Mouse (Mus musculus): ENCODE results near the gene Hmbs.
A peak's percentile ranks its signal among the peaks of the same experiment; 100 is the strongest.
"Not testable (repeated sequence)": the region's sequence is repeated elsewhere in the genome, so short reads cannot be mapped to it uniquely, and the experiment has no call there.

Hmbs gene

DNA sequence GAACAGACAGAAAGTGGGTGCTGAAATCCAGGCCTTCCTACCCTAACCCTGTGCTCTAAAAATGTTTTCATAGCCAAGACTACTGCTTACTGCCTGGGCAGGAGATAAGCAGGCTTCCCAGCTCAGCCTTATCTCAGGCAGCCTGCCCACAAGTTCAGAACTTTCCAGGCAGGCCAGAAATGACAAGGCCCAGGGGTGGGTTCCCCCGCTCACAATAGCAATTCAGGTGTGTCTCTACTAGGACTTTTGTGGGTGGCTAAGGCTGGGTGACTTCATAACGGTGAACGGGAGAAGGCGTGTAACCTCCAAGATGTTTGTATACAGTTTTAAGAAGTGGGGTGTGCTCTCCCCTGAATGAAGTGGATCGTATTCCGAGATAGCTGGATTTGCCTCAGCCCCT, 738 bp downstream of the Hmbs start:
- no peak for DNase-seq

DNA sequence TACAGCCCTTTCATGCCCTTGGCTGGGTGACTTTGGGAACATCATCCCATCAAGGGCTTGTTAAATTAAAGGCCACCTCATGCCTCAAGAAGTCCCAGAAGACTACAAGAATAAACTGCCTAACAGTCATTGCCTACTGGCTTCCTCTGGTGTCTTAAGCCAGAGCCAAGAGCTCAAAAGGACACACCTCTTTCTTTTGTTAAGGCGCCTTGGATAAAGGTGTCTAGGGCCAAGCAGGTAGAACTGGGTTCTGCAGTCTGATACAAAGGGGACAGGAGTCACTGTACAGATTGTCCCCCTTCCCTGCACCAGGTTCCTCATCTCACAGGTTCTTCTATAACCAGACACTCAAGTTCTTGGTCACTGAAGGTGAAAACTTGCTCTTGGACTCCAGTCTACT, 1.4 kb downstream of the Hmbs start:
- no peak for DNase-seq

DNA sequence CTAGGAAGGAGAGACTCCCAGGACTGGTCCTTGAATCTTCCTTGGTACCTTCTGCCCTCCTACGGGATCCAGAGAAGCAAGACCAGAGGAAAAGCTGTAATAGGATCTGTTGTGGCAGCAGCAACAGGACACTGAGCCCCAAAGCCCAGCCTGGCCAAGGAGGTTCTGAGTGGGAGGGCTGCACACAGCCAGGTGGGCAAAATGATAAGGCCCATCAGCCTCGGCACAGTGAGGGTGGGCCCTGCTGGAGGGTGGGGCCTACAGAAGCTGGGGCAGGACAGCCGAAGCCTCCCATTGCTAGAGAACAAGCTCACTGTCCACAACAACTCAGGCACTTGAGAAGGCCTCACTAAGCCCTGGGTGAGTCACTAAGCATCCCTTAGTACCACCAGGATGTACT, 1.9 kb downstream of the Hmbs start:
- DNase-seq, result no peak

DNA sequence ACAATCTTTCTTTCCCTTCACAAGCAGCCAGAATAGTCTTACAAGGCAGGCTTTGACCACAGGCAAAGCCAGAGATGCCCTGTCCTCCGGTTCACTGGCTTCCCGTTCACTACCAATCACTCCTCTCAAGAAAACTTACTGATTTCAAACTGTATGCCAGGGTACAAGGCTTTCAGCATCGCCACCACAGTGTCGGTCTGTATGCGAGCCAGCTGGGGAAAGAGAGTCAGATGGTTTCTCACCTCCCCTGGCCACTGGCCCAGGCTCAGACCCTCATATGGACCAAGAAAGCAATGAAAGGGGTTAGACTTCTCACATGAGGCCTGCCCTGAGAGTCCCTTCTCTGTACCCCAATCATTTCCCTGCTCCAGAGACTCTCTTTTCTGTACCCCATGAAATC, 2.5 kb downstream of the Hmbs start:
- DNase-seq, result no peak

DNA sequence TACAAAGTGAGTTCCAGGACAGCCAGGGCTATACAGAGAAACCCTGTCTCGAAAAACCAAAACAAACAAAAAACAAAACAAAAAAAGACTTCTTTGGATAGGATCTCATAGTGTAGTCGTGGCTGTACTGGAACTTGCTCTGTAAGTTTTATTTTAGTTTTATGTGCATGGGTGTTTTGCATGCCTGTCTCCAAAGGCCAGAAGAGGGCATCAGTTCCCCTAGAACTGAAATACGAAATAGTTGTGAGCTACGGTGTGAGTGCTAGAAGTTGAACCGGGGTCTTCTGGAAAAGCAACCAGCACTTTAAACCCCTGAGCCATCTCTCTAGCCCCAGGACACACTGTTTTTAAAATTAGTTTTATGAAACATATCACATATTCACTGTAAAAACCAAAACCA, 5.5 kb downstream of the Hmbs start:
- DNase-seq, result no peak

DNA sequence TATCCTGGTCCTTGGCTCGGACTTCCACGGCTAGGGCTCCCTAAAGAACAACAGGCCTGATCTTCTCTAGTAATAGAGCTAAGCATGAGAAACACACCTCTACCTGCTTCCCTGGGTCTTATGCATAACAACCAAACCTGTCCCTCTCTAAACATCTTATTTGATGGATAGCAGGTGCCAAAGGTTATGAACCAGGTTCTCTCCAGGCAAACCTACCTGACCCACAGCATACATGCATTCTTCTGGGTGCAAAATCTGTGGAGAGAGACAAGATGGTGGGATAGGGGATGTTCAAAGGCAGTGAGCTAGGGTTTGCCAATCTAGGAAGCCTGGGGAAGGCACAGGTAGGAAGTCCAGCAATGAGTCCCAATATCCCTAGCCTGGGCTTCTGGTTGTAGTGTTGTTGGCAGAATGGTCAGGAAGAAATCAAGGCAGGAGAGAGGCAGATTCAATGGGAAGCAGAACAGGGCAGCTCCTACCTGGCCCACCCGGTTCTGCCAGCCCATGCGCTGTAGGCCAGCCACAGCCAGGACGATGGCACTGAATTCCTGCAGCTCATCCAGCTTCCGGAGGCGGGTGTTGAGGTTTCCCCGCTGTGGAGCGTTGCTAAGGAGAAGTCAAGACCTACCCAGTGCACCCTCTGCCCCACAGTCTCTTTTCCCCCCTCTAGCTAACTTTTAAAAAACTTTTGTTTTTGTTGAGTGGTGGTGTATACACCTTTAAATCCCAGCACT, 6.4 kb downstream of the Hmbs start:
- no peak for DNase-seq

DNA sequence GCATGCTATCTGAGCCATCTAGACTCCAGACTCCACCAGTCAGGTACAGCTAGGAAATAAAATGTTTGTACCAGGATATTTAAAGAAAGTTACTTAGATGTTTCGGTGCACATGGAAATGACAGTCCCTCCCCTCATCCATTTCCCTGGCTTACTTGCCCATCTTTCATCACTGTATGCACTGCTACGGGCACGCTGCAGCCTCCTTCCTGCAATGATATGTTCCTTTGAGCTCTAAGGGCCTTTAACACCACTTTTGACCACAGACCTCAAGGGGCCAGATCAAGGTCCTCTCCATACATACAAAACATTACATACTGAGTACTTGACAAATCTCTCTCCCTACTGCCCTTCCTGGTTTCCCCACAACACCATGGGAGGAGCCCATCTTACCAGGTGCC, 7.1 kb downstream of the Hmbs start:
- DNase-seq, result no peak

DNA sequence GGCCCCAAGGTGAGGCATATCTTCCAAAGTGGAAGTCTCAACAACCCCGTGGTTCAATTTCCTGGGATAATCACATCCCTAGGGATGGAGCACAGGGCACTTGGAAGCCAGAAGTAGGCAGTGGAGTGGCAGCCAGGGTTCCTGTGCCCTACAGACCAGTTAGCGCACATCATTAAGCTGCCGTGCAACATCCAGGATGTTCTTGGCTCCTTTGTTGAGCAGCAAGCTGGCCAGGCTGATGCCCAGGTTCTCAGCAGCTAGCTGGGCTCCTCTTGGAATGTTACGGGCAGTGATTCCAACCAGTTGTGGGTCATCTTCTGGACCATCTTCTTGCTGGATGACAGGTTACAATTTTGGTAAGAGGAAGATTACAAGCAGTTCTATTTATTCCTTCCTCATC, 7.5 kb downstream of the Hmbs start:
- not testable (repeated sequence) for DNase-seq

DNA sequence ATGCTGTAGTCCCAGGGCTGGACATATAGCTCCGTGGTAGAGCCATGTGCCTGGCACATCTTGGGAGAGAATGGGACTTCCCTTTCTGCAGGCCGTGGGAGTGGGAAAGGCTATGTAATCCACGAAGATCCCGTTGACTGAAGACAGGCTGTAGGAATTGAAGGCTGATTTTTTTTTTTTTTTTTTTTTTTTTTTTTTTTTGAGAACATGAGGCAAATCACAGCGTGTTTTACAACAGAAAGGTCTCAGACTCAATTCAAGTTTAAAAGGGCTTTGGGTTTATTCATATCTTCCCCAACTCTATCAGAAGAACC, 8.0 kb downstream of the Hmbs start:
- no peak for DNase-seq

DNA sequence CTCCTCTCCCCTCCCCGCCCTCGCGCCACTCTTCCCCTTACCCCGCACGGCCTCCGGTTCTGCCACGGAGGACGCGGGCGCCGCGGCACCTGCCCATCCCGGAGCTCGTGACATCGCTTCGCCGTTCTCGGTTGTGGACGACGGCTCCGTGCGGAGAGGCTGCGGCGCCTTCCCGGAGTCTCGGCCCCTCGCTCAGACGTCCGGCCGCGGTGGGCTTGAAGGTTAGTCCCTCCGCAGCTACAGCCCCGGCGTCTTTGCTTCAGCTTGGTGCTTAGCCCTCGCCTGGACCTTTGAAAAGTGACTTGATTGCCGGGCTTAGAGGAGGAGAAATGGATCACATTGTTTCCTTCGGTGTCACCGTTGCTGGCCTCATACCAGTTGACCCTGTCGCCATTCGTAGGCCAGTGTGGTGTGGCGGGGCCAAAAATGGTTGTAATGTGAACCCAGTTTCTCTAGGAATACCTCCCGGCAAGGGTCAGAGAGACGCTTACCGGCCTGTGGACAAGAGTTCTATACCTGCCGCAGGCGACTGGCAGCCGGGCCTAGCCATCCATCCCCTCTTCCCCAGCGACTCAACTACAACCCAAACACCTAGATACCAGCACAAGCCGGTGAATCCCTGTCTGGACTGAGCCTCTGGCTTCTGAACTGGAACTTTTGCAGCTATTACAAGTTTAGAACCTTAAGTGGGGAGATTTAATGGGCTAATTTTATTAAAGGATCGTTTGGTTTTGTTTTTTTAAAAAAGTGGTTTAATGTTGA, 8.5 kb downstream of the Hmbs start:
- peak; percentile 12 to 20 for DNase-seq

DNA sequence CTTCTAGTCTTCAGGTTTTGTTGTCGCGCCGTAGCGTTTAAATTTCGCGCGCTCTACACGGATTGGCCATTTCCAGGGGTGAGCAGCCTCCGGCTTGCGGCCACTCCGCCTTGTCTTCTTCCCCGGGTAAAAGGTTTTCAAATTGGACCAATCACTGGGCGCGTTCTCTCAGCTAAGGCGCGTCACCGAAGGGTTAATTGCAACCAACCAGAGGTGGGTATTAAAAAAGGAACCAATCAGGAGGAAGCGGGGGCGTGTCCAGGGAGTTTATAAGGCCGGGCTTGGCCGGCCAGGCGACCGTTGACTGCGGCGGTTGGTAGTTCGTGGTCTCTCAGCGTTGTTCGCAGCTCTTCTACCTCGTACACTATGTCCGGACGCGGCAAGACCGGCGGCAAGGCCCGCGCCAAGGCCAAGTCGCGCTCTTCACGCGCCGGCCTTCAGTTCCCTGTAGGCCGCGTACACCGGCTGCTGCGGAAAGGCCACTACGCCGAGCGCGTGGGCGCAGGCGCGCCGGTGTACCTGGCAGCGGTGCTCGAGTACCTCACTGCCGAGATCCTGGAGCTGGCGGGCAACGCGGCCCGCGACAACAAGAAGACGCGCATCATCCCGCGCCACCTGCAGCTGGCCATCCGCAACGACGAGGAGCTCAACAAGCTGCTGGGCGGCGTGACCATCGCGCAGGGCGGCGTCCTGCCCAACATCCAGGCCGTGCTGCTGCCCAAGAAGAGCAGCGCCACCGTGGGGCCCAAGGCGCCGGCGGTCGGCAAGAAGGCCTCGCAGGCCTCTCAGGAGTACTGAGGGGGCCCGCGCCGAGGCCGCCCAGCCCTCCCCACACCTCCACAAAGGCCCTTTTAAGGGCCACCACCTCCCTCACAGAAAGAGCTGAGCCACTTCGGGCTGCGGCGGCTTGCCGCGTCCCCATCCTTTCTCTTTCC, 9.4 kb downstream of the Hmbs start, which contains the start of gene H2afx:
TSS of gene H2afx (plus strand) at position 299 of the 935 bp plus-strand sequence.
- peak; percentile 97 to 98 for DNase-seq

DNA sequence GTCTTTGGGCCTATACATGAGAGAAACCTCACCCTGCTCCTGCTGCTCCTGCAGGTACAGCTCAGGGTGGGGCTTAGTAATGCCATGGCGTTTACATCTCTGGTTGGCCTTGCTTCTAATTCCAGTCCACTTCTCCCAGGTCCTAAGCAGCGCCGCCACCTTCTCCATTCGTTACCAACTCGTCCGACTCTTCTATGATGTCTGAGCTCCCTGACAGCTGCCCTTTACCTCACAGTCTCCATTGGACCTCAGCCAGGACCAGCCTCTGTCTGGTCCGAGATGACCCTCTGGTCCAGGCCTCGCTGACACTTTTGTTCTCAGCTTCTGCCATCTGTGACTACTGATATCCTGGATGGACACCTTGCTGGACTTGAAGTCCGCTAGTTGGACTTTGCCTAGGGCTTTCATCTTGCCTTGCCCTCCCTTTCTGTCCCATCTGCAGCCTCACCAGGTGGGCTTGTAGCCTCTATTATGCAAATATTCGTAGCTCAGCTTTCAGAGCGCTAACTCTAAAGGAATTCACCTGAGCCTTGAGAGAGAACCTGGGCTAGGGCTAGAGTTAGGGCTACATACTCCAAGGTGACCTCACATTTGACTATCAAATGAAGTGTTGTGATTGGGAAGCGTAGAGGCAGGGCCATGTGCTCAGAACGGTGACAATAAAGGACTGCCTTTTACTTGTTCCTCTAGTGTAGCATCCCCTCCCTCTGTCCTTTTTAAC, 10.9 kb downstream of the Hmbs start:
- DNase-seq, result no peak

DNA sequence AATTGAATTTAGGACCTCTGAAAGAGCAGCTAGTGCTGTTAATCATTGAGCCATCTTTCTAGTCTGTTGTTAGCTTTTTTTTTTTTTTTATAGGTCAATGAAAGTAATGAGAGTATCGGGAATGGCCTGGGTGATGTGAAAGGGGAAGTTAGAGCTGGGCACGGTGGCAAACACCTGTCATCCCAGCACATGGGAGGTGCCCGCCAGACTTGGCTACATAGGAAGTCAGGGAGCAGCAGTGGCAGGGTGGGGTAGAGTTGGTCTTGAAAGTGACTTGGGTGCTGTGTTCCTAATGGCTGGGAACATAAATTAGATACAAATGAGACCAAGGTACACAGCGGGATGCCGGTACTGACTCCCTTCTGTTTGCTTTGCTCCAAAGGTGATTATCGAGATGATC, 13.3 kb downstream of the Hmbs start:
- no peak for DNase-seq

DNA sequence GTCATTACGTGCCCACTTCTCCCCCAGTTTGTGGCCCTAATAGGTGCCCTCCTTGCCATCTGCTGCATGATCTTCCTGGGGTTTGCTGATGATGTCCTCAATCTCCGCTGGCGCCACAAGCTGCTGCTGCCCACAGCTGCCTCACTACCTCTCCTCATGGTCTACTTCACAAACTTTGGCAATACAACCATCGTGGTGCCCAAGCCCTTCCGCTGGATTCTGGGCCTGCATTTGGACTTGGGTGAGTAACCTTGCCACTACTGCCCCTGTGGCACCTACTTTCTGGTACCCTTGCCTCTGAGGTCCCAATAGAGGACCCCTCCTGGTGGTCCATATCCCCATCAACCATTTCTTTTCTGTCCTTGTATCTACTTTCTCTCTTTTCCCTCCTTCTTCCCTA, 16.1 kb downstream of the Hmbs start:
- no peak for DNase-seq

DNA sequence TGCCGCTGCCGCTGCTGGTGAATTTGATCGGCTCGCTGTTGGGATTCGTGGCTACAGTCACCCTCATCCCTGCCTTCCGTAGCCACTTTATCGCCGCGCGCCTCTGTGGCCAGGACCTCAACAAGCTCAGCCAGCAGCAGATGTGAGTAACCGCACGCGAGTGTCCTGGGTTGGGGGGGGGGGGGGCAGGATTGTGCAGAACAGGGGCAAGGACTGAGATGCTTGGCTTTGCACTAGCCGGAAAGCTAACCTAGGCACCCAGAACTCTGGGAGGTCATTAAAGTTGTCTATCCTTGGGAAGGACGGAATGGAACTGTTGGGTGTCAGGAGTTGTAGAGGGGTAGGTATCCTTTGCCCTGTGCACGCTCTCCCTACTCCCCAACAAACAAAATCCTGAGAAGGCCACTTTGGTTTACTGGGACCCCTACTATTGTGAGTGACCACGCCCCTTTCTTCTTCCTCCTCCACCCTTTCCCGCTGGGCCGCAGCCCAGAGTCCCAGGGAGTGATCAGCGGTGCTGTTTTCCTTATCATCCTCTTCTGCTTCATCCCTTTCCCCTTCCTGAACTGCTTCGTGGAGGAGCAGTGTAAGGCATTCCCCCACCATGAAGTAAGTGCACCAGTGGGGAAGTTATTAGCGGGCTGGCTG, 16.8 kb downstream of the Hmbs start:
- no peak for DNase-seq

DNA sequence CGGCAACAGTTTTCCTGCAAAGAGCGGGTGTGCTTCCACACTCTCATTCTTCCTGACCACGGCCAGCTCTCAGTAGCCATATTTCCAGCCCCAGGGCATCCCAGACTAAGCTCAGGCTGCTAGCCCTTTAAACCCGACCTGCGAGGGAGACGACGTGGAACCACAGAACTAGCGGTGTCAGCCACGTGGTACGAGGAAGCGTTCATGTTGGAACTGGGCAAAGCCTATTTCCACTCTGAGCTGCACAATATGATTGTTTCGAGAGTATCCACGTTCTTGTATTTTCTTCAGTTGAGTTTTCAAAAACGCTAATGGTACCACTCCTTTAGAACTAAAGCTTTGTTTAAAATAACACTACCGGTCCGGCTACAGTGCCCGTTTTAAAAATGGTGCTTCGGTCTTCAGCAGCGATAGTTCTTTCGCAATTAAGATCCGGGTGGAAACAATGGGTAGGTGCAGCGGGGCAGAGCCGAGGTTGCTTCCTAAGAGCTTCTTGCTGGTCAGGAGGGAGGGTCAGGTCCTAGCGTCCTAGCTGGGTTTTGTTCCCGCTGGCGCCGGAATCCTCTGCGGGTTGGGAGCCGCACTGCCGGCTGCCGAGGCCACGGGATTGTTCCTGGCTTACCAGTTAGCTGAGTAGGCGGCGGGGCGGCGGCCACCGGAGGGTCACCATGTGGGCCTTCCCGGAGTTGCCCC, 17.5 kb downstream of the Hmbs start:
- peak; percentile 77 to 78 for DNase-seq

DNA sequence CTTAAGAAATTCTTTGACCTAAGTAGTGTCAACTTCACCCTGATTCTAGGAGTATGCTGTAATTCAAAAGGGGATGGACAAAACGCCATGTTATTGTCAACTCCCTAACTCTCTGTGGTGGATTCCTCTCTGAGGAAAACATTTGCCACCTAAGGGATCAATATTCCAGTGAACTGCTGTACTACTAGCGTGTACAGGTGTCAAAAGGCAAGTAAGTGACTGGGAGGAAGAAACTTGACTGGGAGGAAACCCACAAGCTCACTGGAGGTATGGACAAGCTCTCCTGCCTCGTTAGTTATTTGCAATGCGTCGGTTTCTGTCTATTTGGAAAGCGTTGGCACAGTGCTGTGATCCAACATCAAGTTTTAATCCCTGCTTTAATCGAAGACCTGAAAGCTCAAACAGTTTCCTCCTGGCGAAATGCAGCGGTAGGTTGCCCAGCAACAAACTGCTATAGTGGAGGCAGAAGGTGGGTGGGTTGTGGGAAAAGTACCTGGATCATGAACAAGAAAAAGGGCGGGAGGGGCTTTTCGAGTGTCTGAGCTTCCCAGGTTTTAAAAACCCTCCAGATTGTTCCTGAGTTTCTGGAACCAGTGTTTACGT, 18.2 kb downstream of the Hmbs start, which contains the start of gene Dpagt1:
TSS of gene Dpagt1 (plus strand) at position 252 of the 603 bp plus-strand sequence.
- DNase-seq, result no peak

DNA sequence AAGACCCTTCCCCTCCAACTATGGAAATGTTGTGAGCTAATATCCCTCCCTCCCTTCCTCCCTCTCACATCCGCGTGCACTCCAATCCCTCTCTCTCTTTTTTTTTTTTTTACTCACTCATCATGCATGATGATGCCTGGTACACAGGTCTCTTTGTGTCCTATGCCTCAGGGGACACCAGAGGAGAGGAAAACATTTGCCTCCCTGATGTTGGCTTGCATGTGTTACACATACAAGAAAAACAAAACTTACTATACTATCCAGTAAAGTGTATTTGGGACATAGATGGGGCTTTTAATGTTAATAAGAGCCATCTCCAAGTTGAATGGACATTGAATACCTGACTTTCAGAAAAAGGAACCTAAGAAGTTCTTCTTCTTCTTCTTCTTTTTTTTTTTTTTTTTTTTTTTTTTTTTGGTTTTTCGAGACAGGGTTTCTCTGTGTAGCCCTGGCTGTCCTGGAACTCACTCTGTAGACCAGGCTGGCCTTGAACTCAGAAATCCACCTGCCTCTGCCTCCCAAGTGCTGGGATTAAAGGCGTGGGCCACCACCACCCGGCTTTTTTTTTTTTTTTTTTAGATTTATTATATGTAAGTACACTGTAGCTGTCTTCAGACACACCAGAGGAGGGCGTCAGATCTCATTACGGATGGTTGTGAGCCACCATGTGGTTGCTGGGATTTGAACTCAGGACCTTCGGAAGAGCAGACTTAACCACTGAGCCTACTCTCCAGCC, 18.8 kb downstream of the Hmbs start:
- not testable (repeated sequence) for DNase-seq

DNA sequence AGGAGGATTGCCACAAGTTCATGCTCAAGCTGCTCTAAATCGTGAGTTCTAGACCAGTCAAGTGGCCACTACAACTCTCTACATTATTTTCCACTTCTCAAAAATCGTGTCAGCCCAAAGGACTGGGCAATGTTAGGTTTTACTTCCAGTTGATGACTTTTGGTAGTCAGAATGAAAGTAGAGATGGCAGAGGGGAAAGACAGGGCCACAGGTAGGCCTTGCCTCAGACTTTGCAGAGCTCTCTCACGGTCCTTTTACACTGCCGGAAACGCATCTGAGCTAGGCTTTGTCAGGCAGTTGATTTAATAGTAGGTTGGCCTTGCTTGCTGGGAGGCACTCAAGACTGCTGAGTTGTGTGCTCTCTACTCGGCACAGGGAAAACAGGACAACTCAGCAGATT, 19.9 kb downstream of the Hmbs start:
- no peak for DNase-seq

DNA sequence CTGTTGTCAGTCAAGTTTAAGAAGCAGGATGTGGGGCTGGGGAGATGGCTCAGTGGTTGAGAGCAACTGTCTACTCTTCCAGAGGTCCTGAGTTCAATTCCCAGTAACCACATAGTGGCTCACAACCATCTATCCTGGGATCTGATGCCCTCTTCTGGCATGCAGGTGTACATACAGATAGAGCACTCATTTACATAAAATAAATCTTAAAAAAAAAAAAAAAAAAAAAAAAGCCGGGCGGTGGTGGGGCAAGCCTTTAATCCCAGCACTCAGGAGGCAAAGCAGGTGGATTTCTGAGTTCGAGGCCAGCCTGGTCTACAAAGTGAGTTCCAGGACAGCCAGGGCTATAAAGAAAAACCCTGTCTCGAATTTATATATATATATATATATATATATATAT, 20.4 kb downstream of the Hmbs start:
- not testable (repeated sequence) for DNase-seq

DNA sequence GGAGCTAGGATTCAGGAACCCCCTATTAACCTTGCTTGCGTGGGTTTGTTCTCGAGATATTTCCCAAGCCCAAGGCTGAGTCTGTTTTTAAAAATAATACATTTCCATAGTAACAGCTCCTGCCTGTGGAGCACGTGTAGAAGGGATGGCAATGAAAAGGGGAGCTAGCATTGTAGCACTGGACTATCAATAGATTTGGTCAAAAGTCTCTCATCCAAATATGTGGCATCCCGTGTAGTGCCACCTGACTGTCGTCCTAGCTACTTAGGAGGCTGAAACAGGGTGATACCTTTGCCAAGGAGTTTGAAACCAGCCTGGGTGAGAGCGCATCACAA, 23.3 kb downstream of the Hmbs start:
- DNase-seq, result no peak

Data from B cell, adult 2 months (primary cell).